Mouse (Mus musculus) cerebellum, adult 9-10 months (tissue): Measurements from ENCODE around the gene Cct7.
A peak's percentile ranks its signal among the peaks of the same experiment; 100 is the strongest.

Source experiments
- DNase-seq: peaks from one replicate; pipeline ENCODE4 v3.0.0; 2022

The Cct7 gene

GRCm38 (mm10) chr6:85504908-85505307 is 53.6 kb downstream of the Cct7 start:
- DNase-seq: no peak

DNA sequence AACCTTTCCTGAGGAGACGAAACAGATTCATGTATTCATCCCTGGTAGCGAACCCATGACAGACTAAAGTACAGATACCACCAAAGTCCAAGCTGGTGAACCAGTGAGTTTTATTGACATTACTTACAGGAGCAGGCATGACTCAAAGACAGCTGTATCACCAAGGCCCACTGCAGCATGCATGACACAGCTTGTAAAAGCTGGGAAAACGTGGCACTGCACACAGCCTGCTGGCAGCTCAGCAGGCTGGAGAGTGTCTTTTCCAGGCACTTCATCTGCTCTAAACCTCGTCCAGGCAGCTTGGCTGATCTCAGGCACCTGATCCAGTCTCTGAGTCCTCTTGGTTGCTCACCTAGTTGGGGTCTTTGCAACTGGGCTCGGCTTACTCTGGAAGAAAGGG is 57.3 kb downstream of the Cct7 start:
- DNase-seq: no peak

DNA sequence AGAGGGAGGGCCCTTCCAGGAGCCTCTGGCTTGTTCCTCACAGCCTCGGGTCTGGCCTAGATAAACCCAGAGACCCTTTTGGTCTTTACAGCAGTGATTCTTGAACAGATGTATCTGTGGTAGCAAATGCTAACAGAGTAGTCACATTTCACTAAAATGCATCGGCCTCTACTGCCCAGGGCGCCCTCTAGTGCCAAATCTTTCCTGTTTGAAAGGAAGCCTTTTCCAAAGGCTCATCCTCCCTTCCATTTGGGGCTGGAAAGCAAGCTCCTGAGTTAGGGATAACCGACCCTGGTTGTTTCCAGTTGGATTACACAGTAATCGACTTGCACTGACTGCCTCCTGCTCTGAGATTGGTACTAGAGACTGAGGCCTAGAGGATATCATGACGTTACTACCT is 59.2 kb downstream of the Cct7 start:
- DNase-seq: peak; percentile 88

DNA sequence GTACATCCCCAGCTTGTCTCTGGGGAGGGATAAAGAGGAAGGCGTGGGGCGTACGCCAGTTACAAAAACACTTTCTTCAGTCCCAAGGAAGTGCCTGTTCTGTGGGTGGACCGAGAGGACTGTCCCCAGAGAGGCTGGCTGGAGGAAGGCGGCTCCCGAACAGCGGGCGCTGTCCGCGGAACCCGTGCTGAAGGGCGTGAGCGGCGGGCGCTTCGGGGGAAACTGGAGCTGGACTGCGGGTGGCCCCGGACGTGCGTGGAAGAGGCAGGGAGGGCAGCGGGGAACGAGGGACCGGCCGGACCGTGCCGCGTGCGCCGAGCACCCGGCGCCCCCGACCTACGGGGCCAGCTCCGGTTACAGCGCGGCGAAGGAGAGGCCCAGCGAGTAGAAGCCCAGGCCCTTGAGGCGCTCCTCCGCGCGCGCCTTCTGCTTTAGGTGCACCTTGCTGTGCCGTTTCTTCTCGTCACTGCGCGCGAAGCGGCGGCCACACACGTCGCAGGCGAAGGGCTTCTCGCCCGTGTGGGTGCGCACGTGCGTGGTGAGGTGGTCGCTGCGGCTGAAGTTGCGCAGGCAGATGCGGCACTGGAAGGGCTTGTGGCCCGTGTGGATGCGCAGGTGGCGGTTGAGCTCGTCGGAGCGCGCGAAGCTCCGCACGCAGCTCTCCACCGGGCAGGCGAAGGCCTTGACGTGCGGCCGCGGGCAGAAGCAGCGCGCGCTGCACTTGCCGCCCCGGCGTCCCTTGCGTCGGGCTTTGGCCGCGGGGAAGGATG is 60.2 kb downstream of the Cct7 start:
- DNase-seq: no peak

GRCm38 (mm10) chr6:85512056-85512440 is 60.7 kb downstream of the Cct7 start:
- no peak for DNase-seq

DNA sequence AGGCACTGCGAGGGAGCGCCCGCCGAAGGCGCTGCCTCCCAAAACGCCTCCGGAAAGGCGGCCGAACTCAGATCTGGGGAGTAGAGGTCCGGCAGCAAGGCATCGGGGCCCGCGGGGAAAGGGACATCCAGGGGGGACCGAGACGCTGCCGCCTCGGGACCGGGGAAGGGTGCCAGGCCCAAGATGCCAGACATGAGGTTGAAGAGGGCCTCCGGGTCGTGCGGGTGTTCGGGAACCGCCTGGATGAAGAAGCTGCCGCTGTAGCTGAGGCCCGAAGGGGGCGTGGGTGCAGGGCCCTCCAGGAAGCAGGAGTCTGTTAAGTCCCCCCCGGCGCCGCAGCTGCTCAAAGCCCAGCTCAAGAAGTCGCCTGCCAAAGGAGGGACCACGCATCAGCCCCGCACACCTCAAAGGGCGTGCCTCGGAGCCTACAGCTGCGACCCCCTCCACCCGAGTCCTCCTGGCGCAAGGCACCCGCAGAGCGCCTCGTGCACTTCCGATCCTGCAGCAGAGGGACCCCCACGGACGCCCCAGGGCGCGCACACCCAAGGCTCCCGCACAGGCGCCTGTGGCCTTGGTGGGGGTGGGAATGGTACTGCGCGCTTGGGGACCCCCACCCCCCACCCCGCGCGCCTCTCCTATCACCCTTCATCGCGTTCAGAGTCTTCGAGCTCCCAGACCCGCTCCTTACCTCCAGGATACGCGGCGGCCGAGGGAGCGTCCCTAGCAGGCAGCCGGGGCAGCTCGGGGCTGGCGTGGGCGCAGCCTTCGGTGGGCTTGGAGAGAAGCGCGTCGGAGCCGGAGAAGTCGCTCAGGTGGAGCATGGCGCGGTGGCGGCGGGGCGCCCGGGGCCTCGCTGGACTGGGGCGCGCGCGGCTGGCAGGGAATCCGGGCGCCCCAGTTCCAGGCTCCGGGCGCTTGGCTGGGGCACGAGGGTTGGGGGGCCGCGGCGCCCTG is 61.5 kb downstream of the Cct7 start:
- DNase-seq: peak; percentile 56

DNA sequence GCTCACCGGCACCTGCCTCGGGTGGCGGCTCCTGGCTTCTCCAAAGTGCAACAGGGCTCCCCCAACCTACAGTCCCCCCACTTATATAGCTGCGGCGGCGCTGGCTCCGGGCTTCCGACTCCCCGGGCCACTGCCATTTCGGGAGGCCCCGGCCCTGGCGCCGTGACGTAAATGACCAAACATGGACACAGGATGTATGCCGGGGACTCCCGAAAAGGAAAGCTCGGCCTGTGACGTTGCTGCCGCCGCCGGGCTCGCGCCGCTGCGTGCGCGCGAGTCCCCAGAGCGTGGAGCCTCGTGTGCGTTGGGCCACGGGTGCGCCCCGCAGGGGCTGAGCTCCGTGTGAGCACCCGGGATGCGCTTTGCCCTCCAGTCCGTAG is 62.2 kb downstream of the Cct7 start, which contains the start of gene Egr4:
Gene Egr4 (minus strand): TSS at position 59 of the 380 bp plus-strand sequence.
- DNase-seq: peak; percentile 88

- peak; percentile 98 for DNase-seq
Measured at GRCm38 (mm10) chr6:85515941-85516340, 64.6 kb downstream of the Cct7 start.
